Mouse (Mus musculus): ENCODE results near the gene Ndufb11. TPM values are rescaled to one million over a fixed set of nuclear protein-coding genes. Genes with fewer than 3 reads are reported as not detected.

Ndufb11 gene
- polyA plus RNA-seq (2012; ENCODE audit: insufficient read depth, insufficient read length, missing spikeins): 138 TPM in 2 replicates

DNA sequence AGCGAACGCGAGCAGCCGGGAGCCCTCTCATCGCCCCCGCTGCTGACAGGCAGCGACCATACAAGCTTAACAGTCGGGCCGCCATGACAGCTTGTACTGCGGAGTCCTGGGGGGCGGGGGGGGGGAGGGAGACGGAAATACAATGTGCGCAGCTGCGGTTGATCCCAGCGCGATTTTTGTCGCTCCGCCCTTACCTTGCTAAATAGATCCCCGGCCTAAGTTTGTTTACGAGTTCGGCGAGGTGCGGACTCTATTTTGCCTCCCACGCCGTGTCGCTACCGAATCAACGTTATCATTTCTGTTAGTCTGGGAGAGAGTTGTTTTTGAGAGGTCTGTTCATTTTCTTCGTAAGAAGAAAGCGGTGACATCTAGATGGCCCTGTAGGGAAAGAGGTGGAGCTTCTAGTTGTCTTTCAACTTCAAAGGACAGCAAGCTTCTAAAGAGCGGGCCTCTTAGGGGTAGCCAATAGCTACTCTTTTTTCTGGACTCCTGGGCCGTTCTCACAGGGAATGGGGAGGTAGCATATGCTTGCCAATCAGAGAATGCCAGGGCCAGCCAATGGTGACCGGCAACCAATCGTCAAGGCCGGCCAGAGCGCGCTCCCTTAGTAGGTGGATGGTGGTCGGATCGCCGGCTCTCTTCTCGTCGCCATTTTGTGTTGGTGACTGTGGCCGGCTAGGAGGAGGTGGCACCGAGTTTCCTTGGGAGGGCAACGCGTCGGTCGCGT lies at the start of gene Ndufb11, which contains the start of gene Rbm10:
Gene Ndufb11, minus strand, starts transcription at position 444 of the 727 bp plus-strand sequence.
Gene Rbm10, plus strand, starts transcription at position 328 of the 727 bp plus-strand sequence.
- Histone ChIP-seq H3K27ac (ENCODE audit: insufficient read depth, low read depth, low read length) (peak within 1 kb of the TSS; percentile 86), H3K4me1 (ENCODE audit: control insufficient read depth, insufficient read depth, low read length) (peaks cover 2% of the 10 kb centered on the region; the same call in 1 of the 2 replicates), H3K4me3 (ENCODE audit: insufficient read depth, low read length) (peak within 1 kb of the TSS; percentile 80)
- TF ChIP-seq POLR2A (IDR thresholded peaks at IDR 0.05; ENCODE audit: borderline replicate concordance, low read depth, low read length) (no peak), CTCF (IDR thresholded peaks at IDR 0.05; ENCODE audit: low read depth, low read length) (no peak)

DNA sequence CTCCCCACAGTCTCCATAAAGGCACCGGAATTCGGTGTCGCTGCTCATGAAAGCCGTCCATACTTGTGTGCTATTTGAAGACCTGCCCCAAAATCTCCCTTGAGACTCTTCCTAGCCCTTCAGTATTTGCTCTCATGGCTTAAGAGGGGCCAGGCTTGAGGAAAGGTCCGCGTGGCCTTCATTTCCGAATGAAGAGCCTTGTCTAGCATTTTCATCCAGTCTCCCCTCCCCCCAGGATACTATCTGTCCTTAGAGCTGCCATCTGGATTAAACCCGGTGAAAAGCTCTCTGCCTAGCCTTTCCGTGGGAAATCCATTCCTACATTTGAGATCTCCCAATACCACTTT lies 46.0 kb upstream of the Ndufb11 start:
- Histone ChIP-seq H3K4me3 (ENCODE audit: insufficient read depth, low read length) (peak overlapping the region; percentile 88), H3K27ac (ENCODE audit: insufficient read depth, low read depth, low read length) (no peak overlapping the region; the same call in 1 of the 2 replicates), H3K4me1 (ENCODE audit: control insufficient read depth, insufficient read depth, low read length) (peaks cover 9% of the 10 kb centered on the region)
- TF ChIP-seq CTCF (IDR thresholded peaks at IDR 0.05; ENCODE audit: low read depth, low read length): no peak
- no peak for TF ChIP-seq POLR2A (IDR thresholded peaks at IDR 0.05; ENCODE audit: borderline replicate concordance, low read depth, low read length)

DNA sequence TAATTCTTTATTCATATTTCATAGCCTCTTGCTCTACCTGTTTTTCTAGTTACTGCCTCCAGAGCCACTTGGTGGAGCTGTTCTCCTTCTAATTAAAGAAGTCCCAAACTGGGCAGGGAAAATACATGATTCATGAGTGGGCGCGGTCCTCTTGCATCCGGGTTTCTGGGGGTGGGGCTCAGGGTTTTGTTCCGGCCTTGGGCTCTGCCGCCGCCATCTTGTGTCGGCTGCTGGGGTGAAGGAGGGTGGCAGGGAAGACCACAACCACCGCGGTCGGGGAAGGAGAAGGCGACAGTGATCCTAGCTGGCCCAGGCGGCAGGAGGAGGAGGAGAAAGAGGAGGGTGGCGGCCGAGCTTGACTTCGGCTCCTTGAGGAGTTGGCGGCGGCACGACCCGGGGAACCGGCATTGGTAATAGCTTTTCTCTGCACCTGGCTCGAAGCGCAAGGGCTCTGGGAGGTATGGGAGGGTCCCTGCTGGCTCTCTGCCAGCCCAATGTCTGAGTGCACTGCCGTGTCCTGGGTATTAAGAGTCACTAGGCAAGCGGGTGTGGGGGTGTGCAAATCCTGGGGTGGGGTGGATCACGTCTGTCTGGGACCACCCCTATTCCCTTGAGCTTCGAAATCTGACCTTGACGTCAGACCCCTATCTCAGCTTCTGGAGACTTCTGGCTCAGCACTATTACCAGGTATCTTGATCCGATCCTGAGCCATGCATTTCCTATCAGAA lies 45.5 kb upstream of the Ndufb11 start:
- peak overlapping the region; percentile 88 for H3K4me3 ChIP-seq (ENCODE audit: insufficient read depth, low read length)
- TF ChIP-seq POLR2A (IDR thresholded peaks at IDR 0.05; ENCODE audit: borderline replicate concordance, low read depth, low read length): no peak
- TF ChIP-seq CTCF (IDR thresholded peaks at IDR 0.05; ENCODE audit: low read depth, low read length): no peak
- peaks cover 9% of the 10 kb centered on the region for H3K4me1 ChIP-seq (ENCODE audit: control insufficient read depth, insufficient read depth, low read length)
- H3K27ac ChIP-seq (ENCODE audit: insufficient read depth, low read depth, low read length): peak overlapping the region; percentile 60

DNA sequence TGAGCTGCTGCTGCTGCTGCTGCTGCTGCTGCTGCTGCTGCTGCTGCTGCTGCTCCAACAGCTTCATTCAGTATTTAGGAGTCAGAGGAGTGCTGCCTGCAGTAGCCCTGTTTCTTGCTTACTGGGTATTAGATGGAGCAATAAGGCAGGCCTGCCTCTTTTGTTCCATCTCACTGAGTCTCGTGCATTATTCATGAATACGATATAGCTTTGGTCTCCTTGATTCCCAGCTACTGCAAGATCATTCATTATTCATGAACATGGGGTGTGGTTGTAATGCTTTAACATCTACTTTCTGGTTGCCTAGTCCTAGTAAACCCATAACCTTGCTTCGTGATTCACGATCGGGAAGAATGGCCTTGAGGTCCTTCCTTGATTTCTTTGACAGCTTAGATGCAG lies 44.9 kb upstream of the Ndufb11 start:
- peaks cover 9% of the 10 kb centered on the region for H3K4me1 ChIP-seq (ENCODE audit: control insufficient read depth, insufficient read depth, low read length)
- no peak overlapping the region for H3K27ac ChIP-seq (ENCODE audit: insufficient read depth, low read depth, low read length)
- no peak overlapping the region for H3K4me3 ChIP-seq (ENCODE audit: insufficient read depth, low read length)
- TF ChIP-seq POLR2A (IDR thresholded peaks at IDR 0.05; ENCODE audit: borderline replicate concordance, low read depth, low read length) (no peak), CTCF (IDR thresholded peaks at IDR 0.05; ENCODE audit: low read depth, low read length) (no peak)

DNA sequence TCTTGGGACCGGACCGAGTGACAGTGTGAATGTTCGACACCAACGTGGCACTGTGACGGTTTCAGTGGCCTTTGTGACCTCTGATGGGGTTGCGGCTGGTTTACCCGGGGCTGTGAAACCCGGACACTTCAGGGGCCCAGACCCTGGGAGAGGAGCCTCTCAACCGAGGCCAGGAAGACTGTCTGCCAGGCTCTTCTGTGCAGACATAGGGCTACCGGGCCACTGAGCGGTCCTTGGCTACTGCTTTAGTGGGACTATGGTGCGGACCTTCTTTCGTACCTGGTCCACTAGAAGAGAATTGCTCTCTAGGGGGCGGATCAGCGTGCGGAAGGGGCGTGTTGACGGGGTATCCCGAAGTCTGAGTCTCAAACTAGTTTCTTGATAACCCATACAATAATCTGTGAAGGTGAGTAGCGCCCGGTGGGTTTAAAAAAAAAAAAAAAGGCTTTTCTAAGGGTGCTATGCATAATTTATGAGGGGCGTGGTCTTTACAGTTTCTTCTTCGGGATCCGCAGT lies 41.5 kb upstream of the Ndufb11 start:
- Histone ChIP-seq H3K27ac (ENCODE audit: insufficient read depth, low read depth, low read length) (peak overlapping the region; percentile 65), H3K4me1 (ENCODE audit: control insufficient read depth, insufficient read depth, low read length) (no peaks in the 10 kb centered on the region), H3K4me3 (ENCODE audit: insufficient read depth, low read length) (peak overlapping the region; percentile 58)
- TF ChIP-seq POLR2A (IDR thresholded peaks at IDR 0.05; ENCODE audit: borderline replicate concordance, low read depth, low read length): no peak
- TF ChIP-seq CTCF (IDR thresholded peaks at IDR 0.05; ENCODE audit: low read depth, low read length): no peak

DNA sequence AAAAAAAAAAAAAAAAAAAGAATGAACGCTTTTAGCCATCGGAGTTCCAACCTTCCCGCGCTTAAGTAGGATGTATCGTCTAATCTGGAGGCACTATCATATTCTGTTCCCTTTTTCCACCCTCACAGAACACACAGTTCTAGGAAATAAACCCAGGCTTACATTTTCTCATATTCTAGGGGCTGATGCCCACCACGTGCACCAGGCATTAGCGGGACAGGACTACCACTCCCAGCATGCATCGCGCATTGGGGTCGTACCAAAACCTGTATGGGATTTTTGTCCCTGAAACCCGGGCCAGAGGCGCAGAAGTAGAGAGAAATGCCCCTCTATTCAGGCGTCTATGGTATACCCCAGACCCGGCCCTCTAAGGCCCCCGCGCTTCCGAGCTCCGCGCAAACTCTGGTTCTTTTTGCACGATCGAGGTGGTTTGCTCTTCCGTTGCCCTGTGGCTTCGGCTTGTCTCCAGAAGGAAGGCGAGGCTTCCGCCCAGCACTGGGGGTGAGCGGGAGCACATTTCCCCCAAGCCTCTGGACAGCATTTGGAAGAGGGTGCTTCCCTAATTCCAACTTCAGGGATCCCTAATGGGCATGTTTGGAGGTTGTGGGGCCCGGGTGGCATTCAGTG lies 40.7 kb upstream of the Ndufb11 start, which contains the start of gene Uba1:
Gene Uba1, plus strand, starts transcription at position 301 of the 627 bp plus-strand sequence.
- Histone ChIP-seq H3K4me1 (ENCODE audit: control insufficient read depth, insufficient read depth, low read length) (no peaks in the 10 kb centered on the region), H3K4me3 (ENCODE audit: insufficient read depth, low read length) (peak within 1 kb of the TSS; percentile 58), H3K27ac (ENCODE audit: insufficient read depth, low read depth, low read length) (peak within 1 kb of the TSS; percentile 65)
- TF ChIP-seq POLR2A (IDR thresholded peaks at IDR 0.05; ENCODE audit: borderline replicate concordance, low read depth, low read length) (no peak), CTCF (IDR thresholded peaks at IDR 0.05; ENCODE audit: low read depth, low read length) (no peak)

DNA sequence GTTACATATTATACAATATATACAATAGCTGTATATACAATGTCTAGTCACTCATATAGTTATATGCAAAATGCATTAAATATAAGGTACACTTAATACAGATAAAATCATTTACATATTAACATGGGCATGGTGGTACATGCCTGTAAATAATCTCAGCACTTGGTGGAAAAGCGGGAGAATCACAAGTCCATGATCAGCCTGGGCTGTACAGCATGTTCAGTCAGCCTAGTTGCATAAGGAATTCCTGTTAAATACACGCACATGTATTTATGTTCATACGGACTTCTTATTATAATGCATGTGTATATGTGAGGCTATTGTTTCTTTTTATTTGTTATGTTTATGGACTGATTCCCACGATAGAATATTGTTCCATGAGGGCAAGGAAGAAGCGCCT lies 40.2 kb upstream of the Ndufb11 start:
- Histone ChIP-seq H3K4me1 (ENCODE audit: control insufficient read depth, insufficient read depth, low read length) (no peaks in the 10 kb centered on the region), H3K27ac (ENCODE audit: insufficient read depth, low read depth, low read length) (no peak overlapping the region), H3K4me3 (ENCODE audit: insufficient read depth, low read length) (peak overlapping the region; percentile 58)
- TF ChIP-seq CTCF (IDR thresholded peaks at IDR 0.05; ENCODE audit: low read depth, low read length): no peak

DNA sequence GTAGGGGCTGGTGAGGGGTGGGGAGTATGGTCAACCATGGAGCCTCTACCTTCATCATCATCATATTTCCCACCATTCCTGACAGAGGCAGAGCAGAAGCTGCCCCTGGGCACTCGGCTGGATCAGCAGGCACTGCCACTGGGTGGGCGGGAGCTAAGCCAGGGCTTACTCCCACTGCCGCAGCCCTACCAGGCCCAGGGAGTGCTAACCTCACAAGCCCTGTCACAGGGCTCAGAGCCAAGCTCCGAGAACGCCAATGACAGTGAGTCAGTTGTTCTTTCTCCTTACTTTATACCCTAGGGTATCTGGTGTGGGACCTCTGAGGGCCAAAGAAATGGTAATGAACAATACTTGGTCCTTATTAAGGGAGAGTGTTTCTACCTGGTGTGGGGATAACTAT lies 27.4 kb upstream of the Ndufb11 start:
- Histone ChIP-seq H3K4me1 (ENCODE audit: control insufficient read depth, insufficient read depth, low read length) (no peaks in the 10 kb centered on the region), H3K4me3 (ENCODE audit: insufficient read depth, low read length) (no peak overlapping the region), H3K27ac (ENCODE audit: insufficient read depth, low read depth, low read length) (no peak overlapping the region)
- TF ChIP-seq POLR2A (IDR thresholded peaks at IDR 0.05; ENCODE audit: borderline replicate concordance, low read depth, low read length) (no peak), CTCF (IDR thresholded peaks at IDR 0.05; ENCODE audit: low read depth, low read length) (no peak)

DNA sequence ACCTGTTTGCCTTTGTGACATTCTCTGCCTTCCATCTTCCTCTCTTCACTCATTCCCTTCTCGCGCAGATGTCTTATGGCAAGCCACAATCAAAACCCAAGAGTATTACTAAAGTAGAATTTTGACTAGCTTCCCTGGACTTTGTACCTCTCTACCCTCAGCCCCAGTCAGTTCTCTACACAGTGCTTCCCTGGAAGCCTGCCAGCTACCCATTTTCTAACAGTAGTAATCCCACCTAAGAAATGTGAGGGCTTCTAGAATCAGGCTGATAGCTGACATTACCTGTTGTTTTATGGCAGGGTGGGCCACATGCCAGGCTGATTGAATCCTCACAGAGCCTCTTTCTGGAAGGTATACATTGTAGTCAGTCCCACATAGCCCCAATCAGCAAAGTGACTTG lies 20.7 kb upstream of the Ndufb11 start:
- Histone ChIP-seq H3K4me1 (ENCODE audit: control insufficient read depth, insufficient read depth, low read length) (no peaks in the 10 kb centered on the region), H3K27ac (ENCODE audit: insufficient read depth, low read depth, low read length) (no peak overlapping the region), H3K4me3 (ENCODE audit: insufficient read depth, low read length) (no peak overlapping the region)
- no peak for TF ChIP-seq CTCF (IDR thresholded peaks at IDR 0.05; ENCODE audit: low read depth, low read length)
- TF ChIP-seq POLR2A (IDR thresholded peaks at IDR 0.05; ENCODE audit: borderline replicate concordance, low read depth, low read length): no peak
